Mouse (Mus musculus): ENCODE measurements around the gene Pirb. TPM values are rescaled to one million over a fixed set of nuclear protein-coding genes. Genes with fewer than 3 reads are reported as not detected.

Pirb gene
- total and polyA plus RNA-seq, 2 experiments from 2014 or later, result 0.25 to 0.48 TPM

DNA sequence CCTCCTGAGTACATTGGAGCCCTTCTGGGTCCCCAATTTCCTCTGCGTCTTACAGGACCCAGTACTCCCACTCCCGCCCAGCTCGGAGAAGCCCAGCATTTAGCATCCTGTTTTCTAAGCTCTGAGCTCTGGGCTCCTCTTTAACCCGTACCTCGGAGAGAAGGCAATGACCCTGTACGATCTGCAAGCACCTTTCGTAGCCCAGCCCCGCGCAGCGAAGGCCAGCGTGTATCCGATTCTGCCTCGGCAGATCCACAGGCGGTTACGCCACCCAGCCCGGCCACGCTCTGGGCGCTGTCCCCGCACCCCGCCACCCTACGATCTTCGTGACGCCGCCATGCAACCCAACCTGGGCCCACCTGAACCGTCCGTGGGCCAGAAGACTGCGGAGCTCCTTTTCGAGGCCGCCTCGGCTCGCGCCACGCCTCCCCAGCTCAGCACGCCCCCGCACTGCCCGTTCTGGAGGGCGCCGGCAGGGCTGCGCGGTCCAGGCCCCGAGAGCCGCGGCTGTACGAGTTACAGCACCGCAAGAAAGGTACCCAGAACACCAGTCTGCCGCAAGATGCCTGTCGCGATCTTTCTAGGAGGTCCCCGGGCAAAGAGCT is 27.7 kb downstream of the Pirb start, which contains the start of gene Tsen34:
Gene Tsen34, plus strand, starts transcription at position 482 of the 605 bp plus-strand sequence.
- Histone ChIP-seq H3K9me3 (ENCODE audit: low read length) (no peaks in the 10 kb centered on the region), H3K27me3 (ENCODE audit: insufficient read depth, low read length) (no peaks in the 10 kb centered on the region), H3K4me3 (ENCODE audit: low read depth, low read length) (peak within 1 kb of the TSS; percentile 56), H3K27ac (ENCODE audit: low read depth, low read length) (peak within 1 kb of the TSS; percentile 84), H3K4me2 (ENCODE audit: low read depth) (peak within 1 kb of the TSS; percentile 79), H3K36me3 (ENCODE audit: insufficient read depth) (peaks cover 17% of the 10 kb centered on the region), H3K9ac (peak within 1 kb of the TSS; percentile 73), H3K4me1 (ENCODE audit: insufficient read depth) (peaks cover 12% of the 10 kb centered on the region; the same call in 1 of the 2 replicates)
- no peak for DNase-seq
- WGBS, result 2% methylated on average over 49 of the region's 49 CpGs
- TF ChIP-seq CTCF (IDR thresholded peaks at IDR 0.05; ENCODE audit: low read depth), result peak; percentile 30; the same call in 1 of the 2 replicates
- peak; percentile 56; the same call in 1 of the 2 replicates for ATAC-seq

DNA sequence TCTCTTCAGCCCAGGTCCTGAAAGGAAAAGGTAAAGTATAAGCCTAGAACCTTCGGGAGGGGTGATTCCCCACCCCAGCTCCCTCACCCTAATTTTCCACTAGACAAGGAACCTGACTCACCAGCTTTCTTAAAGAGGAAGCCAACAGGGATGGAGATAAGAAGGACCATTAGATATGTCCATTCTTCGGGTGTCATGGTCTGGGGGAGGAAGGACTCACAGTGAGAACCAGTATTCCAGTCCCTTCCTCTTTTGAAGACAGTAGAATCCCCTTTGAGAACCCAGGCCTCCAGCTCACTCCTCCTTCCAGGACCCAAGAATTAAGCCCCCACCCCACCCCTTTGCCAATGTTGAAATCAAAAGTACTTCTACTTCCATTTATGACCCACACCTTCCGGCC is 28.3 kb downstream of the Pirb start:
- H3K4me2 ChIP-seq (ENCODE audit: low read depth), result peak overlapping the region; percentile 79
- DNase-seq (no peak), ATAC-seq (no peak)
- peak overlapping the region; percentile 56 for H3K4me3 ChIP-seq (ENCODE audit: low read depth, low read length)
- 0 out of 2 replicates have a peak overlapping the region, but pooled peaks have one; percentile 84 for H3K27ac ChIP-seq (ENCODE audit: low read depth, low read length)
- H3K36me3 ChIP-seq (ENCODE audit: insufficient read depth), result peaks cover 20% of the 10 kb centered on the region
- peaks cover 12% of the 10 kb centered on the region; the same call in 1 of the 2 replicates for H3K4me1 ChIP-seq (ENCODE audit: insufficient read depth)
- TF ChIP-seq CTCF (IDR thresholded peaks at IDR 0.05; ENCODE audit: low read depth), result no peak
- 34% methylated on average over 3 of the region's 3 CpGs for WGBS
- H3K9me3 ChIP-seq (ENCODE audit: low read length), result no peaks in the 10 kb centered on the region
- H3K9ac ChIP-seq, result peak overlapping the region; percentile 73
- no peaks in the 10 kb centered on the region for H3K27me3 ChIP-seq (ENCODE audit: insufficient read depth, low read length)

GRCm38 (mm10) chr7:3685400-3686187 is 34.6 kb downstream of the Pirb start:
- Histone ChIP-seq H3K27me3 (ENCODE audit: insufficient read depth, low read length) (no peaks in the 10 kb centered on the region), H3K9me3 (ENCODE audit: low read length) (no peaks in the 10 kb centered on the region), H3K27ac (ENCODE audit: low read depth, low read length) (peak overlapping the region; percentile 71; the same call in 1 of the 2 replicates), H3K4me1 (ENCODE audit: insufficient read depth) (no peaks in the 10 kb centered on the region), H3K9ac (no peak overlapping the region), H3K4me2 (ENCODE audit: low read depth) (no peak overlapping the region), H3K4me3 (ENCODE audit: low read depth, low read length) (no peak overlapping the region), H3K36me3 (ENCODE audit: insufficient read depth) (peaks cover 50% of the 10 kb centered on the region)
- DNase-seq (no peak), ATAC-seq (no peak)
- WGBS, result 83% methylated on average over 30 of the region's 31 CpGs
- no peak for TF ChIP-seq CTCF (IDR thresholded peaks at IDR 0.05; ENCODE audit: low read depth)

- H3K27me3 ChIP-seq (ENCODE audit: insufficient read depth, low read length), result no peaks in the 10 kb centered on the region
- ATAC-seq (peak; percentile 62), DNase-seq (no peak)
- no peak overlapping the region for H3K4me2 ChIP-seq (ENCODE audit: low read depth)
- H3K36me3 ChIP-seq (ENCODE audit: insufficient read depth), result peaks cover 48% of the 10 kb centered on the region
- H3K4me1 ChIP-seq (ENCODE audit: insufficient read depth), result no peaks in the 10 kb centered on the region
- no peak for TF ChIP-seq CTCF (IDR thresholded peaks at IDR 0.05; ENCODE audit: low read depth)
- H3K27ac ChIP-seq (ENCODE audit: low read depth, low read length), result peak overlapping the region; percentile 71
- no peak overlapping the region for H3K4me3 ChIP-seq (ENCODE audit: low read depth, low read length)
- H3K9me3 ChIP-seq (ENCODE audit: low read length), result no peaks in the 10 kb centered on the region
- 71% methylated on average over 8 of the region's 8 CpGs for WGBS
- no peak overlapping the region for H3K9ac ChIP-seq
Observed at GRCm38 (mm10) chr7:3684698-3685097, 35.5 kb downstream of the Pirb start.

GRCm38 (mm10) chr7:3683908-3684550 is 36.2 kb downstream of the Pirb start:
- H3K36me3 ChIP-seq (ENCODE audit: insufficient read depth), result peaks cover 45% of the 10 kb centered on the region
- ATAC-seq (peak; percentile 89), DNase-seq (peak; percentile 57)
- H3K4me1 ChIP-seq (ENCODE audit: insufficient read depth), result no peaks in the 10 kb centered on the region
- no peaks in the 10 kb centered on the region for H3K9me3 ChIP-seq (ENCODE audit: low read length)
- H3K9ac ChIP-seq, result no peak overlapping the region
- no peak overlapping the region for H3K4me2 ChIP-seq (ENCODE audit: low read depth)
- WGBS, result 61% methylated on average over 10 of the region's 10 CpGs
- TF ChIP-seq CTCF (IDR thresholded peaks at IDR 0.05; ENCODE audit: low read depth), result no peak
- H3K27me3 ChIP-seq (ENCODE audit: insufficient read depth, low read length), result no peaks in the 10 kb centered on the region
- H3K4me3 ChIP-seq (ENCODE audit: low read depth, low read length), result no peak overlapping the region
- peak overlapping the region; percentile 71 for H3K27ac ChIP-seq (ENCODE audit: low read depth, low read length)

DNA sequence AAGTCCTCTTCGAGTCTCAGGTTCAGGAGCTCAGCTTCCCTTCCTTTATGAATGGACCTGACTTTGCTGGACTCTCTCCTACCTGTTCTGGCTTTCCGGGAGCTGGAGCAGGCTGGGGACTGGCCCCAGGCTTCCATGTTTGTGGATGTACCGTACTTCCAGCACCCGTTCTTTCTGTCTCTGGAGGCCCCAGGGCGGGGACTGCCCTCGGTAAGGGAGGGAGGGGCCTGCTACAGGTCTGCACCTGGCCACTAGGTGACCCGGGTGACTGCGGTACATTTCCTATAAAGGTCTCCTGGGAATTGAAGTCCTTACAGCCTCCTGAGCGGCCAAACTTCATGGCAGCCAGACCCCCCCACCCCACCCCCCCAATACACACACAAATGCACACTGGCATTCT is 42.8 kb downstream of the Pirb start, which contains the start of gene Tmc4:
Gene Tmc4, minus strand, starts transcription at position 212 of the 400 bp plus-strand sequence.
- peaks cover 14% of the 10 kb centered on the region for H3K36me3 ChIP-seq (ENCODE audit: insufficient read depth)
- no peaks in the 10 kb centered on the region for H3K27me3 ChIP-seq (ENCODE audit: insufficient read depth, low read length)
- no peak within 1 kb of the TSS for H3K4me3 ChIP-seq (ENCODE audit: low read depth, low read length)
- no peaks in the 10 kb centered on the region for H3K9me3 ChIP-seq (ENCODE audit: low read length)
- no peaks in the 10 kb centered on the region for H3K4me1 ChIP-seq (ENCODE audit: insufficient read depth)
- DNase-seq, result no peak
- H3K27ac ChIP-seq (ENCODE audit: low read depth, low read length), result no peak within 1 kb of the TSS
- no peak for ATAC-seq
- no peak within 1 kb of the TSS for H3K9ac ChIP-seq
- no peak within 1 kb of the TSS for H3K4me2 ChIP-seq (ENCODE audit: low read depth)
- TF ChIP-seq CTCF (IDR thresholded peaks at IDR 0.05; ENCODE audit: low read depth), result no peak
- WGBS, result 61% methylated on average over 9 of the region's 9 CpGs
